Mouse (Mus musculus): ENCODE data around the gene Col15a1. TPM values are rescaled to one million over a fixed set of nuclear protein-coding genes. Genes with fewer than 3 reads are reported as not detected.

The Col15a1 gene
- 37.6 and 40.7 TPM in 2 replicates for total RNA-seq (2014; rRNA removed; ENCODE audit: low replicate concordance)
- polyA plus RNA-seq (2015; fragmentation: Nextera tagmentation; extraction: Ambion mirVana): 19.9 and 20.1 TPM in 2 replicates

DNA sequence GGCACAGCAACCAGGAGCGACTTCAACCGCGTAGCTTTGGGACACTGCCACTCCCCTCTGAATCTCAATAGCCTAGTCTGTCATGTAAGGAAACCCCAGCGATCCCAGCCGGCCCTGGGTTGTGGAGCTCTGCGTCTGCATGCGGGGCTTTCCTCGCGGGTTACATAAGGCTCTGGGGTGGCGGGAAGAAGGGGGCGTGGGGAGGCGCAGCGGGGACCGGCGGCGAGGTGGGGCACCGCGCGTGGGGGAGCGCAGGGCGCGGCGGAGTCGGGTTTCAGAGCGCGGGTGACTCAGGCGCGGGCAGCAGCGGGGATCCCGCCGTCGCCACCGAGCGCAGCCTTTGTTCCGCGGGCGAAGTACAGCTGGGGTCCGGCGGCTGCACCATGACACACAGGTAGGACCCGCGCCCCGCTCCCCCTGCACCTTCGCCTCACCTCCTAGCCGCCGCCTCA lies at the start of gene Col15a1:
Gene Col15a1 (plus strand): TSS at position 193 of the 452 bp plus-strand sequence.
- Histone ChIP-seq H3K36me3 (replicated peaks; ENCODE audit: control insufficient read depth, insufficient read depth, low read length) (no peaks in the 10 kb centered on the region), H3K4me1 (ENCODE audit: control insufficient read depth, insufficient read depth) (peaks cover 7% of the 10 kb centered on the region; the same call in 1 of the 2 replicates), H3K9ac (replicated peaks; ENCODE audit: low read depth, low read length) (peak within 1 kb of the TSS; percentile 48; the same call in 1 of the 2 replicates), H3K27me3 (ENCODE audit: control insufficient read depth, insufficient read depth, low read length) (peaks cover 44% of the 10 kb centered on the region), H3K9me3 (replicated peaks; ENCODE audit: control insufficient read depth, low read length) (no peaks in the 10 kb centered on the region), H3K4me3 (ENCODE audit: low read depth, low read length) (peak within 1 kb of the TSS; percentile 55), H3K4me2 (ENCODE audit: low read depth, low read length) (peak within 1 kb of the TSS; percentile 75), H3K27ac (ENCODE audit: low read depth) (no peak within 1 kb of the TSS)
- 2% methylated on average over 29 of the region's 45 CpGs for WGBS
- DNase-seq (ENCODE audit: low spot score) (no peak), ATAC-seq (ENCODE audit: insufficient read depth, low read depth) (no peak)
- no peak for TF ChIP-seq EP300 (IDR thresholded peaks at IDR 0.05; ENCODE audit: low read depth)
- TF ChIP-seq CTCF (IDR thresholded peaks at IDR 0.05; ENCODE audit: low read depth): no peak

DNA sequence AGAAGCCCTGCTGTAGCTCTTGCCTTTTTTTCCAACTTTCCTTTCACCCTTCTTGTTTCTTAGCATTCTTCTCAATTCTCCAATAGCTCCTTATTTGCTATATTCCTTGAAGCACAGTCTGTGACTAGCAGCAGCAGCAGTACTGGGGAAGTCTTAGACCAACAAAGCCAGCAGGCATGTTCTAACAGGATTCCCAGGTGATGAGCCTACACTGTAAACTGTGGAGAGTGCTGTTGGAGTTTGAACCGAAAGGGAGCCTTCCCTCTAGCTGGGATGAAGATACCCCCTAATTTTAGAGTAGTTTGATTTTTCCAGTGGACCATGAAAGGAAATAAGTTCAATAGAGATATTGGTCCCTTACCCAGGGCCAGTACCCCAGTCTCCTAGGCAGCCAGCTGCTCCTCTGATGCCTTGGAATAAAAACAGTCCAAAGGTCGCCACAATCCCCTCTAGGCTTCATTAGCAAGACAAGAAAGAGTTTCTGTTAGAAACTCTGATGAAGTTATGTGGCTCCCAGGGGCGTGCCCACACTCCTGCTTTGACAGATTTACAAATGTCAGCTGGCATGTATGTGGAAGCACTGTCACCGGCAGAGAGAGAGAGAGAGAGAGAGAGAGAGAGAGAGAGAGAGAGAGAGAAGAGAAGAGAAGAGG lies 46.7 kb upstream of the Col15a1 start:
- H3K36me3 ChIP-seq (replicated peaks; ENCODE audit: control insufficient read depth, insufficient read depth, low read length): no peaks in the 10 kb centered on the region
- H3K4me1 ChIP-seq (ENCODE audit: control insufficient read depth, insufficient read depth): no peaks in the 10 kb centered on the region; the same call in 1 of the 2 replicates
- H3K4me2 ChIP-seq (ENCODE audit: low read depth, low read length): no peak overlapping the region
- 27% methylated on average over 3 of the region's 4 CpGs for WGBS
- H3K27me3 ChIP-seq (ENCODE audit: control insufficient read depth, insufficient read depth, low read length): no peaks in the 10 kb centered on the region
- ATAC-seq (ENCODE audit: insufficient read depth, low read depth) (no peak), DNase-seq (ENCODE audit: low spot score) (no peak)
- no peak overlapping the region for H3K4me3 ChIP-seq (ENCODE audit: low read depth, low read length)
- TF ChIP-seq EP300 (IDR thresholded peaks at IDR 0.05; ENCODE audit: low read depth): no peak
- TF ChIP-seq CTCF (IDR thresholded peaks at IDR 0.05; ENCODE audit: low read depth): no peak
- no peak overlapping the region for H3K9ac ChIP-seq (replicated peaks; ENCODE audit: low read depth, low read length)
- no peak overlapping the region for H3K27ac ChIP-seq (ENCODE audit: low read depth)
- peaks cover 6% of the 10 kb centered on the region; the same call in 1 of the 2 replicates for H3K9me3 ChIP-seq (replicated peaks; ENCODE audit: control insufficient read depth, low read length)

DNA sequence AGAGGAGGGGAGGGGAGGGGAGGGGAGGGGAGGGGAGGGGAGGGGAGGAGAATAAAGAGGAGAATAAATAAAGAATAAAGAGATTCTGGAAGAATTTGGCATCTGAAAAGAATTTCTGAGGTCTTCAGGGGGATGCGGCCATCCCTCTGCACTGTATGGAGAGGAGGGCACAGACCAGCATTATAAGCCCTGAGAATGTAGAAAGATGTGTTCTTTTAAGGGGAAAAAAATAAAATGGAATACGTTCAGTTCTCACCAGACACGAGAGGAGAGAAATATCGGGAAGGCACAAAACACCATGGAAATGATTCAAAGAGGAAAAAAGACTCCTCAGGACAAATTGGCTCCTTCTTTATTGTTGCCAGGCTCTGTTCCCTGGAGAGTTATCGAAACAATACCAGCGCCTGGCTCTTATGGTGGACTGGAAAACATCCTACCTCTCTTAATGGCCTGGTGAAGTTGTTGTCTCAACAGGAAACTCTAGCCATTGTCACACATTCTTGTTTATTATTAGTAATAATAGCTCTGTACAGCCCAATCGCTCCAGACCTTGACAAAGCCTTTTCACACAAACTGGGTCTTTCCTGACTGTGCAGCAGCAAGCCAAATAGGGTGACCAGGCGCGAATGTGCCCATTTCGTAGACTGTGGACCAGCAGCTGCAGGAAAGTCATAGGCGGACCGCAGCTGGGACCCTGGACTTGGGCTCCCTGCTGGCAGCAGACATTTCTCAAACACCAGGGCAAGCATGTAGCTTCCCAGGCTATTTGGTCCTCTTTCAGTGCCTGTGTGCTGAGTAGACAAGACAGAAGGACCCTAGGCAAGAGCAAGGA lies 46.0 kb upstream of the Col15a1 start:
- Histone ChIP-seq H3K9me3 (replicated peaks; ENCODE audit: control insufficient read depth, low read length) (peaks cover 6% of the 10 kb centered on the region; the same call in 1 of the 2 replicates), H3K4me1 (ENCODE audit: control insufficient read depth, insufficient read depth) (no peaks in the 10 kb centered on the region; the same call in 1 of the 2 replicates), H3K27me3 (ENCODE audit: control insufficient read depth, insufficient read depth, low read length) (no peaks in the 10 kb centered on the region), H3K36me3 (replicated peaks; ENCODE audit: control insufficient read depth, insufficient read depth, low read length) (no peaks in the 10 kb centered on the region), H3K27ac (ENCODE audit: low read depth) (no peak overlapping the region), H3K4me2 (ENCODE audit: low read depth, low read length) (no peak overlapping the region), H3K4me3 (ENCODE audit: low read depth, low read length) (no peak overlapping the region), H3K9ac (replicated peaks; ENCODE audit: low read depth, low read length) (no peak overlapping the region)
- WGBS: 57% methylated on average over 12 of the region's 12 CpGs
- DNase-seq (ENCODE audit: low spot score) (no peak), ATAC-seq (ENCODE audit: insufficient read depth, low read depth) (no peak)
- TF ChIP-seq CTCF (IDR thresholded peaks at IDR 0.05; ENCODE audit: low read depth) (no peak), EP300 (IDR thresholded peaks at IDR 0.05; ENCODE audit: low read depth) (no peak)

DNA sequence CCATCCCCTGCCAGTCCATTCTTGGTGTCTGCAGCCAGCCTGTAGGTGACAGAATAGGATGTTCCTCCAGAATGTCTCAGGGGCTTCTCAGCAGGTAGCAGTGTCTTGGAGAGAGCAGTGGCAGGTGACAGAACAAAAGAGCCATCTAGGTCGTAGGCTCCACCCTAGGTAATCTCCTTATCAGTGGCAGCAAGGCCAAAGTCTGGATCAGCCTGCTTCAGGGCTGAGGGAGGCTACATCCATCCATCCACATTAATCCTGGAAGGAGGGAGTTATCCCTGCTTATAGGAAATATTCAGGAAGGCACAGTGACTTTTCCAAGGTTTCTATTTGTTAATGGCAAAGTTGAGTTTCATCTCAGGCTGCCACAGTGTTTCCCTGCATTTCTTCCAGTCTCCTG lies 35.6 kb upstream of the Col15a1 start:
- H3K36me3 ChIP-seq (replicated peaks; ENCODE audit: control insufficient read depth, insufficient read depth, low read length): no peaks in the 10 kb centered on the region
- no peak overlapping the region for H3K27ac ChIP-seq (ENCODE audit: low read depth)
- H3K4me2 ChIP-seq (ENCODE audit: low read depth, low read length): no peak overlapping the region
- DNase-seq (ENCODE audit: low spot score): no peak
- H3K4me1 ChIP-seq (ENCODE audit: control insufficient read depth, insufficient read depth): no peaks in the 10 kb centered on the region
- ATAC-seq (ENCODE audit: insufficient read depth, low read depth): no peak
- no peak for TF ChIP-seq EP300 (IDR thresholded peaks at IDR 0.05; ENCODE audit: low read depth)
- TF ChIP-seq CTCF (IDR thresholded peaks at IDR 0.05; ENCODE audit: low read depth): no peak
- no peak overlapping the region for H3K4me3 ChIP-seq (ENCODE audit: low read depth, low read length)
- H3K9me3 ChIP-seq (replicated peaks; ENCODE audit: control insufficient read depth, low read length): no peaks in the 10 kb centered on the region
- WGBS: 26% methylated on average over 1 of the region's 1 CpGs
- no peaks in the 10 kb centered on the region for H3K27me3 ChIP-seq (ENCODE audit: control insufficient read depth, insufficient read depth, low read length)
- H3K9ac ChIP-seq (replicated peaks; ENCODE audit: low read depth, low read length): no peak overlapping the region

DNA sequence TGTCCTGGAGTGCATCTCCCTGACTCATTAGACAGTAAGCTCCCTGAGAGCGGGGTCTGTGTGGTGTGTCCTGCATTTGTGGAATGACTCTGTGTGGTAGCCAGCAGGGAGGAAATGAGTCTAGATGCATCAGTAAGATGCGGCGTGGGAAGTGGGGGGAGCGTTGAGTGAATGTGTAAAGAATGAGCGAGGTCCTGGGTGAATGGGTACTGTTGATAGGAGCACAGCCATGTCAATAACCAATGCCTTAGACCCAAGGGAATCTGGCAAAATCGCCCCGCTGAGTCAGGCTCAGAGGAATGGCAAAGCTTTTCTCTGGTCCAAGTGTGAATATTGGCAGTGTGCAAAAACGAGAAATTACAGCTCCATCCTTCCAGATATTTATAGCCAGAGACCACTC lies 30.9 kb upstream of the Col15a1 start:
- WGBS: 61% methylated on average over 8 of the region's 8 CpGs
- Histone ChIP-seq H3K27ac (ENCODE audit: low read depth) (no peak overlapping the region), H3K9me3 (replicated peaks; ENCODE audit: control insufficient read depth, low read length) (no peaks in the 10 kb centered on the region), H3K27me3 (ENCODE audit: control insufficient read depth, insufficient read depth, low read length) (no peaks in the 10 kb centered on the region), H3K36me3 (replicated peaks; ENCODE audit: control insufficient read depth, insufficient read depth, low read length) (no peaks in the 10 kb centered on the region), H3K4me3 (ENCODE audit: low read depth, low read length) (no peak overlapping the region), H3K4me2 (ENCODE audit: low read depth, low read length) (no peak overlapping the region), H3K9ac (replicated peaks; ENCODE audit: low read depth, low read length) (no peak overlapping the region), H3K4me1 (ENCODE audit: control insufficient read depth, insufficient read depth) (no peaks in the 10 kb centered on the region)
- no peak for DNase-seq (ENCODE audit: low spot score)
- ATAC-seq (ENCODE audit: insufficient read depth, low read depth): no peak
- TF ChIP-seq EP300 (IDR thresholded peaks at IDR 0.05; ENCODE audit: low read depth) (no peak), CTCF (IDR thresholded peaks at IDR 0.05; ENCODE audit: low read depth) (no peak)
